Mouse (Mus musculus): Measurements from ENCODE around the gene Duoxa1.

The Duoxa1 gene

DNA sequence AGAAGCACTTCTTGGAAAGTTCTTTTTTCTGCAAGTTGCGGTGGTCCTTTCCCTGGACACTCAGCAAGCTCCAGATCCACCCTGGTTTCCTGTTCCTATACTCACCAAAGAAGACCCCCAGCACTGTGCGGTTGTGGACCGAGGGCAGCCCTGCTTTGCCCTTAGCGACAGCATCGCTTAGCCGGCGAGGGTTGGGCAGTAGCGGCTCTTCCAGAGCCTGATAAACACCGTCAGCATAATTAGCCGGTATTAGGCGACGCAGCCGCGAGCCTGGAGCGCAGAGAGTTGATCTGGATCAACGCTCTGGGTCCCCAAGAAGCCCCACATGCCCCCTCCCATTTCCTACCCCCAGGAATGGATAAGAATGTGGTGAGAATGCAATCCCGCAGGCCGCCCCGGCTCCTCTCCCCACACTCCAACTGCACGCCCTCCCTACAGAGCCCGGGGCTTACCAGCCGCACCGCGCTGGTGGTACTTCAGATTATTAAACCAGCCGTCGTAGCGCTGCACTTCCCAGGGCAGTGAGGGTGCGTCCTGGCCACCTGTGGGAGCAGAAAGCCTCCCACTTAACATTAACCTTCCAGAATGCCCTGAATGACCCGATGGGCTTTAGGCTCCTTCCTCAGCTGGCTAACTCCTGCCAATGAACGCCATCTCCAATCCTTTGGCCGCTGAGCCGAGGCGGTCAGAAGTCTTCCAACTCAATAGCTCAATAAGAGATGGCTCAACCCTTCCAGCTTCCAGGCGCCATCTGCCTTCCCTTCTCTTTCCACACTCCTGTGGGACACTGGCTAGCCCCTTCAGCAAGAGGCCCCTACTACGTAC is 16.0 kb downstream of the Duoxa1 start:
- DNase-seq = no peak

DNA sequence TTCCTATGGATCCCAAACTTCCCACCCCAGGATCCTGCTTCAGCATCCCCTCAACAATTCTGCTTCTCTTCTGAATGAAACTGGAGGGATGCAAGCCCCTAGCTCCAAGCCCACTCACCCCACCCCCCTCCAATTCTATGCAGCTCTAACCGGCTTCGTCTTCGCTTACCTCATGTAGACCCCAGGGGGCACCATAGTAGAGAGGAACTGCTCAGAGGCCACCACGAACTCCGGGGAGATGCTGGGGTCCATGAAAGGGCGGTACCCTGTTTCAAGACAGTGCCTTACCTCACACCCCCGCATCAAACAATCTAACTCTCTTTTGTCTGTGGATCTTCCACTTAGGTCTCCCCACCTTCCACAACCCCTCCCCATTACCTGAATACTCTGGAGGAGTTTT is 18.6 kb downstream of the Duoxa1 start:
- DNase-seq = no peak

DNA sequence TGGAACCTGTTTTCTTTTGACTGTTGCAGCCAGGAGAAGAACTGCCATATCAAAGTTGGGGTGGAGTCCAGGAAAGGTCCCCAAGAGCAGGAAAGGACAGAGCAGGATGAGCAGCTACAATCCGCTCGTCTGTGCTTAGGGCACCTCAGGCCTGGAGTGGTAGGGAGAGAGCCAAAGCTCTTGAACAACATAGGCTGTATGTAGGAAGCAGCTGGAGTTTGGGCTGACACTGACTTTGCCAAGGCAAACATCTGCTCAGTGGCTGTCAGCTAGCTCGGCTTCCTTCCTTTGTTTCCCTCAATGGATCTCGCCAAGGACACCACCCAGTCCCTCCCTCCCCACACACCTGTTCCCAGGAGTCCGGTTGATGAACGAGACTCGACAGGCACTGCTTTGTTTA is 27.4 kb downstream of the Duoxa1 start:
- DNase-seq = no peak

DNA sequence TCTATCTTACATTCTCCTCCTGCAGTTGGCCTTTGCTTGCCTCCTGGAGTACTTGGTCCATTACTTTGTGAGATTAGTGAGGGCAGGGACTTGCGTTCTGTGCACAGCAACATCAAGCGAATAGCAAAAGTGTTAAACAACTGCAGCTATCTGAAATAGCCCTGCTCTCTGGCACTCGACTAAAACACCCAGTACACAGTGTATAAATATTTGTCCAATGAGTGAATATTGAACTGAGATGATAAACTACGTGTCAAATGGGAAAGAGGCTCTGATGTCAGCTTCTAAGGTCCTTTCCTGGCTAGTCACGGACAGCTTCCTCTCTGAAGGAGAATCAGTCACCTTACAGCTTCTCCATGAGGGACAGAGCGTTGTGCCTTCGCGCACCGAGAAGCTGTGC is 29.4 kb downstream of the Duoxa1 start:
- DNase-seq = no peak

DNA sequence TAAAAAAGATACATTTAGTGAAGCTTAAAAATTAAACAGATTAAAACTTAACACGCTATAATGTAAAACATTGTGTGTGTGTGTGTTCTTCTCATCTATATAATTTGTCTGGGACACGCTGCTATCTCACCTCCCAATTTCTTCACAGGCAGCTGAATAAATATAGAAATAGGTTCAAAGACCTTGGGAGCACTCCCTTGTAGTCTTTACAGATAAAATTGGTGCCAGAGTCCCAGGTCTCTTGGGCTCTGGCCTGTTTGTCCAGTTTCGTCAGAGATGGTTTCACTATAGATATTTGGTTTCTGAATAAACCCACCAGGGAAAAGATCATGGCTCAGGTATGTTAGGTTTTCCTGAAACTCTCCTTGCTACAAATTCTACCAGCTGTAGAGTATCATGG is 34.8 kb downstream of the Duoxa1 start:
- DNase-seq = no peak

DNA sequence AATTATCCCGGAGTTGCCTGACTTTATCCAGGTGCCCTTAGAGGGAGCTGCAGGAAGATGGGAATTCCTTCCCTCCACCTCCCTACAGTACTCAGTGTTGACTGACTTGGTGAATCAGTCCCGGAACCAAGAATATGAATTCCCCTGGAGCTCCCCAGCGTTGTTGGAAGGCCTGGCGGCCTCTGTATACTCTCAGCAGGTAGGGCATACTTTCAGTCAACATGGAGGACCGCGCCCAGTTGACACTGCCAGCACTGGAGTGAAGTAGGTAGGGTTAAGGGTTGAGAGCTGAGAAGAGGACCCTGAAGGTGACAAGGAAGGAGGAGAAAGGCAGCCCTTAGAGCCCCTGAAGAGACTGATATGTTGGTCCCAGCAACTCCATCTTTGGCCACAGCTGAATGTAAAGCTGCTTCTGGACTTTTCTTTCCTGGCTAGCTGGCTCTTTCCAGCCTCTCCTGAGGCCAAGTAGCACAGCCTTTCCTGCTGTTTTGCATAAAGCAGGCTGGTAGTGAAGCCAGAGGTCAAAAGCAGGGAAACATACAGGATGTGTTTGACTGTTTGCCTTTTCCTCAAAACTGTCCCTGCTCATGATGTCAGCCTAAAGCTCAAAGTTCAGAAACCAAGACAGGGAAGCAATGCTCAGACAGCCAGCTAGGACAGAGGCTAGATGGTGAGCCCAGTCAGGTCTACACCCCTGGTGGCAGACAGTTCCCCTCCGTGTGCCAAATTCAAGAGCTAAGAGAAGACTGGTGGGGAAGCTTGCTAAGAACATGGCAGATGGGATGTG is 46.9 kb downstream of the Duoxa1 start:
- DNase-seq = no peak

DNA sequence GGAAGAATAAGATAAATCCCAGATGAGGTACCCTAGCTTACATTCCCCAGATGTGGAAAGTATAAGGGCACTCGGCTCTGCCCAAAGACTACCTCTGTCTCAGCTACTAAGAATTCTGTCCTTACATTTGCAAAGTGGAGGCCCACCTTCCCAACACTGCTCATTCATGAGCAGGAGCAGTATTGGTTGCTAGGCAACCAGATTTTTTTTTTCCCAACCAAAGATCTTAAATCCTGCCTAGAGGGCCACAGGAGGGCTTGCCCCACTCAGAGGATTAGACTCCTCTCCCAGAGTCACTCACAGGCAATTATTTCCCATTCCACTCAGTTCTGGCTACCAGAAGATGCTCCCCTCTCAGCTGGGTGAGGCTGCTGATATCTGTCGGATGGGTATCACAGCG is 48.8 kb downstream of the Duoxa1 start:
- DNase-seq = no peak

DNA sequence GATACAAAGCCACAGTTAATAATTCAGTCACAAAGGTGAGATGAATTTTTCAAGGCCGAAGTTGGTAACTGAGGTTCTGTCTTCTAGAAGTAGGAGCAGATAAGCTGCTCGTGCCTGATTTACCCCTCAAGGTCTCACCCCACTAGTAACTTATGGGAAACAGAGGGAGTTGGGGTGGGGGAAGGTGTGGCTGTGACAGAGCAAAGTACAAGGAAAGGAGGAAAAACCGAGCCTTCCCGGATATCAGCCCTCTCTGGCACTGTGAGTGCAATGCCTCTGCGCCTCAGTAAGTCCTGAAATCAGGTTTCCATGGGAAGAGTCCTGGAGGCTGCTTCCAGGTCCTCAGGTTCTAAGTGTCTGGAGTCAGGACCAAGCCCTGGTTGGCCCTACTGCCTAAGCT is 52.8 kb downstream of the Duoxa1 start:
- no peak for DNase-seq

DNA sequence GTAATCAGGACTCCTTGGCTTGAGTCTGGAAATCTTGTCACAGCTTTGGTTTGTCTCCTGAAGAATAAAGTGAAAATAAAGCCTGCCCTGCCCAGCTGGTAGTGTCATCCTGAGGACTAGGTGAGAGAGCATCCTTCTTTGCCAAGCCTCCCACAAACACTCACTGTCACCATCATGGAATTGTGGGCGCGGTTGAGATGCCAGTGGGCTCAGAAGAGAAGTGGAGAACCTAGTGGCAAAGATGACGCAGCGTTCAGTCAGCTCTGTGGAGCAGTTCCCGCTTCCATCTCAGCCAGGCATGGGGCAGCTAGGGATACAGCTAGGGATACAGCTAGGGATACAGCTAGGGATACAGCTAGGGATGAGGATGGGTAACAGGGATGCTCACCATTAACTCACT is 57.5 kb downstream of the Duoxa1 start:
- DNase-seq = no peak
